Mouse (Mus musculus) kidney, adult 8-10 months (tissue): Measurements from ENCODE around the gene Pih1d1.
"Not testable (repeated sequence)": the region's sequence is repeated elsewhere in the genome, so short reads cannot be mapped to it uniquely, and the experiment has no call there.

ENCODE experiments used
- DNase-seq, 2 experiments: peaks; one replicate each; pipeline ENCODE4 v3.0.0; 2022

Gene Pih1d1

GRCm38 (mm10) chr7:45154096-45154992 is at the start of gene Pih1d1, which contains the start of gene Aldh16a1:
Pih1d1 (plus strand) TSS chr7:45154303.
Aldh16a1 (minus strand) TSS chr7:45154584.
- peak; percentile 96 to 98 for DNase-seq

GRCm38 (mm10) chr7:45104941-45105340 is 49.2 kb upstream of the Pih1d1 start:
- no peak for DNase-seq

GRCm38 (mm10) chr7:45105491-45105890 is 48.6 kb upstream of the Pih1d1 start:
- no peak for DNase-seq

- DNase-seq, result no peak
Observed at GRCm38 (mm10) chr7:45106441-45106840, 47.7 kb upstream of the Pih1d1 start.

- no peak for DNase-seq
Observed at GRCm38 (mm10) chr7:45107052-45107645, 47.0 kb upstream of the Pih1d1 start.

- DNase-seq, result not testable (repeated sequence)
Observed at GRCm38 (mm10) chr7:45110089-45110488, 44.0 kb upstream of the Pih1d1 start.

- DNase-seq, result no peak
Observed at GRCm38 (mm10) chr7:45111940-45112339, 42.2 kb upstream of the Pih1d1 start.

- DNase-seq, result no peak
Observed at GRCm38 (mm10) chr7:45112529-45112928, 41.6 kb upstream of the Pih1d1 start.

GRCm38 (mm10) chr7:45113476-45113875 is 40.6 kb upstream of the Pih1d1 start:
- DNase-seq, result no peak

- DNase-seq, result no peak
Observed at GRCm38 (mm10) chr7:45117566-45117965, 36.5 kb upstream of the Pih1d1 start.

- DNase-seq, result no peak
Observed at GRCm38 (mm10) chr7:45118336-45118735, 35.8 kb upstream of the Pih1d1 start.

- DNase-seq, result no peak
Observed at GRCm38 (mm10) chr7:45119780-45120709, 34.1 kb upstream of the Pih1d1 start.

- no peak for DNase-seq
Observed at GRCm38 (mm10) chr7:45121404-45121803, 32.7 kb upstream of the Pih1d1 start.

GRCm38 (mm10) chr7:45121966-45122365 is 32.1 kb upstream of the Pih1d1 start:
- DNase-seq, result no peak

GRCm38 (mm10) chr7:45122561-45123185 is 31.4 kb upstream of the Pih1d1 start:
- DNase-seq, result no peak

GRCm38 (mm10) chr7:45123186-45123570 is 30.9 kb upstream of the Pih1d1 start:
- no peak for DNase-seq

- peak; percentile 99 for DNase-seq
Observed at GRCm38 (mm10) chr7:45124224-45125143, 29.6 kb upstream of the Pih1d1 start, which contains the start of gene Rps11. Rps11 (minus strand) TSS chr7:45124439.

- no peak for DNase-seq
Observed at GRCm38 (mm10) chr7:45125144-45125600, 28.9 kb upstream of the Pih1d1 start.

GRCm38 (mm10) chr7:45125649-45126048 is 28.5 kb upstream of the Pih1d1 start:
- DNase-seq, result not testable (repeated sequence)

- DNase-seq, result no peak
Observed at GRCm38 (mm10) chr7:45126147-45126843, 27.8 kb upstream of the Pih1d1 start.
